Mouse (Mus musculus) spleen, postnatal 14 days (tissue): ENCODE measurements around the gene Samd13.

Source experiments
- DNase-seq, 2 experiments: peaks; one replicate each; pipeline ENCODE4 v3.0.0; 2021 to 2022; ENCODE audit warnings: low spot score in 2 of 2

Samd13 gene

DNA sequence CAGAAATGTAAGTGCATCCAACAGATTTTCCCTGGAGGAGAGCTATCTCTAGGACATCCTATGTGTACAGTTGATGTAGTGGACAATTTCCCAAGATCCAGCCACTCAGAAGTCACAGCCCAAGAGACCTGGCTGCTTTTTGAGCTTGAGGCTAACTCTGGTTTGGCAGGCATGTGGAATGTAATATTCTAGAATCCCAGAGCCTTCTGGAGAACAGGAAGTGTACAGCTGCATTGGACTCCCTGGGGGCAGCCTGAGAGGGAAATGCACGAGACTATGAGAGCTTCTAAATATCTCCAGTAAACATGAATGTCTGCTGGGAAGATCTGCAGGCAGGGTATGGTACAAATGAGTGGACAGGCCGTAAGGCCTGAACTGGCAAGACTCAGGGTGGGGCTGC lies 14.3 kb downstream of the Samd13 start:
- no peak for DNase-seq

- DNase-seq: no peak
These were observed 23.5 kb downstream of the Samd13 start for GRCm38 (mm10) chr3:146661907-146662306.

DNA sequence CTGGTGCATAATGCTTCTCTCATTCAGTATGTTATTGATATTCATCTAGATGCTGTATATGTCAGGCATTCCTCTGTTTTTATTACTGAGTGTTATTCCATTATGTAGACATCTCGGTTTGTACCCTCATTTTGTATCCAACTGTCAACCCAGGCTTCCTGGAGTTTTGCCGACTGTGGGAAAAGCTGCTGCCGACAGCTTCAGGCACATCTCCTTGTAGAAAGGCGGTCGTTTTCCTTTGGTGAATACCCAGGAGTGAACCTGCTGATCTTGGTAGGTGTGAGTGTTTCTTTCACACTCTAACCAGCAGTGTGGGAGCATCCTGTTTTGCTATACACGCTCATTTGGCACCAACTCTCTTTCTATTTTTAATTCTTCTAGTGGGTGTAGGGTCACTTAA lies 24.4 kb downstream of the Samd13 start:
- no peak for DNase-seq

DNA sequence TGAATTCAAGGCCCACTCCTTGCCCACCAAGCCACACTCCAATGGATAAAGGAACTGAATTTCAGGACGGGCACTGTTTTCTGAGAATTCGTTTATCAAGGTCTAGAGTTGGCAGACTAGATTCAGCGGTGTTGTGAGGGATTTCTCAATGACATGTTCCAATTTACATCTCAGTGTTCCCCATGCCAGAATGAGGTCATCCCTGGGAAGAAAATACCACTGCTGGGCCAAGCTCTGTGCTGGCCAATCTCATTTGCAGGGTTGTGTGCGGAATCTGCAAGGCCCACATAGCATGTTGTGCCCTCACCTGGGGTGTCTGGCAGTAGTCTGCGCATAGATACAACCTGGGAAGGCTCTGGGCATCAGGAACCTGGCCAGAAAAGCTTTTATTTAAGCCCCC lies 26.1 kb downstream of the Samd13 start:
- DNase-seq: no peak

GRCm38 (mm10) chr3:146658061-146658639 lies 27.2 kb downstream of the Samd13 start:
- DNase-seq: no peak

DNA sequence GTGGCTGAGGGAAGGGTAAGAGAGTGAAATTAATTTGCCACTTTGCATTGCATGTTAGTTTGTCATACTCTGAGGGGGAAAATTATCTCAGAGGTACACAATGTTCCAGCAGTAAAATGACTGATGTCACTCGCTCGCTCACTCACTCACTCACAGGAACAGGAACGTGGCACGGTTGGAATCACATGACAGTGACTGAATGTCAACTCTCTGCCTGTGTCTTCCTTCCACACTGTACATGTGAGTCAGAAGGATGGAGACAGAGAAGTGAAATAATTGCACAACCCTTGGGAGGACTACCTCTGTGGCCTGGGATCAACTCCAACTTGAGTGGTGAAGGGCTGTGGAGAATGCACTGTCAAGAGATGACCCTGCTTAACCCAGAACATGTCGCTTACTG lies 28.0 kb downstream of the Samd13 start:
- DNase-seq: no peak

- DNase-seq: peak in 1 of 2 experiments; percentile 2
These were observed 30.2 kb downstream of the Samd13 start for GRCm38 (mm10) chr3:146655111-146655577.

DNA sequence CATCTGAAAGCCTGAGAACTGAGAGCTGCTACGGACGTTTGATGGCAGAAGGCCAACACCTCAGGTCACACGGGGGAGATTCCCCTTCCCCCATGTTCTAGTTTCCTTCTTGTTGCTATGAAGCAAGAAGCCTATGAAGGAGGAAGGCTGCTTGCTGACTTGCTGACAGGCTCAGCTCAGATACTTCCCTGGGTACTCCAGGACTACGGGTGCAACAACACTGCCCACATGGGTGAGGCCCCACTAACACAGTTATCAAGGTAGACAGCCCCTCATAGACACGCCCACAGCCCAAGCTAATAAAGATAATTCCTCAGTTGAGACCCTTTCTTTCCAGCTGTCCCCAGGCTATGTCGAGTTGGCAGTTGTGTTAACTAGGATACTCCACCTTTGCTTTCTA lies 31.7 kb downstream of the Samd13 start:
- no peak for DNase-seq

DNA sequence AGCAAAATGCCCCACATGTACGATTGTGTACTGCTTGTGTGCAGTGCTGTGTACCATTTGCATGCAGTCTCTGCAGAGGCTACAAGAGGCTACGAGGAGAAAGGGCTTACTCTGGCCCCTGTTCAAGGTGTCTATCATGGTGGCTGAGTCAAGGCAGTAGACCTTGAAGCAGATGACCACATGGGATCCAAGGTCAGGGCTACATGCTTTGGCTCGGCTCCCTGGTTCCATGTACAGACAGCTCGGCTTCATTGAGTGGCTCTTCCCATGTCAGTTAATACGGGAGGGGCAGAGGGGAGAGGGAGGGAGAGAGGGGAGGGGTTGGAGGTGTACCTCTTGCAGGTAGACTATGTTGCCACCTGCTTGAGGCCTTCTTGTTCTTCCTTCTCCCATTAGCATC lies 33.0 kb downstream of the Samd13 start:
- no peak for DNase-seq

DNA sequence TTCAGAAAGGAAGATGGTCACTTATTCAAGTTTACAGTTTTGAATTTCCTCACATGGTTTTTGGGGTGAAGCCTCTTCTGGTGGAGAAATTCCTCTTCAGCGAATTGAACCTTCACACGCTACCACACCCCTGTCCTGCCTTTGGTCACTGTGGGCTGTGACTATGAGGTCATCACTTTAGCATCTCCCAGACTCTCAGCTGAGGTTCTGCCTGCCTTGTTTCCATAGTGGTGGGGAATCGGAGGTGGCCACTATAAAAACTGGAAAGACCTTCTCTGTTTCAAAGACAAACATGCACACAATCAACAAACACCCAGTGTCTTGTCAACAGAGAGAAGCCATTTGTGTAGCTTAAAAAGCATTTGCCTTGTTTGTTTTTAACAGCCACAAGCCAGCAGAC lies 34.2 kb downstream of the Samd13 start, which contains the start of gene 4930503B20Rik:
4930503B20Rik (minus strand) TSS at position 101 of the 400 bp plus-strand sequence.
- no peak for DNase-seq

GRCm38 (mm10) chr3:146650716-146651115 lies 34.7 kb downstream of the Samd13 start:
- DNase-seq: no peak

DNA sequence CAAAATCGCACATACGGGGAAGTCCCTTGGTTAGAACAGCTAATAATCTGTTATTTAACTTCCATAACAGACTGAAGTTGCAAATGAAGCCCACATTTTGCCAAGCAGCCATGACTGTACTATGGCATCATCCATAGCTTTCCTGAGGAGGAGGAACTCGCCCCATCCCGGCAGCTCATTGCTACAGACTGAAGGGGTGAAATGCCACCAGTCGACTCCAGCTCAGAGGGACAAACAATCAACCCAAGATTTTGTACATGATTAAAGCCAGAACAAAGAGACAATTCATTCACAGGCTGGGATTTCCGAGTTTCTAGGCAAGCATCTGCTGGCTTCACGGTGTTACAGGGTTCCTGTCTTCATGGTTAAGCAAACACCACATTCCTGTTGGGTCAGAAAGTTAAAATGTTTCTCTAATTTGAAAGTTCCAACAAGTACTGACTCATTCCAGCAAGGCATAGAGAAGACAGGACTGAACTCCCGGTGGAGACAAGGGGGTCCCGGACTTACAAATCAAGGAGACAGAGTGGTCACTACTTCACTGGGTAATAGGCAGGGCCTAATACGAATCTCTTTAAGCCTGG lies 36.0 kb downstream of the Samd13 start:
- no peak for DNase-seq

DNA sequence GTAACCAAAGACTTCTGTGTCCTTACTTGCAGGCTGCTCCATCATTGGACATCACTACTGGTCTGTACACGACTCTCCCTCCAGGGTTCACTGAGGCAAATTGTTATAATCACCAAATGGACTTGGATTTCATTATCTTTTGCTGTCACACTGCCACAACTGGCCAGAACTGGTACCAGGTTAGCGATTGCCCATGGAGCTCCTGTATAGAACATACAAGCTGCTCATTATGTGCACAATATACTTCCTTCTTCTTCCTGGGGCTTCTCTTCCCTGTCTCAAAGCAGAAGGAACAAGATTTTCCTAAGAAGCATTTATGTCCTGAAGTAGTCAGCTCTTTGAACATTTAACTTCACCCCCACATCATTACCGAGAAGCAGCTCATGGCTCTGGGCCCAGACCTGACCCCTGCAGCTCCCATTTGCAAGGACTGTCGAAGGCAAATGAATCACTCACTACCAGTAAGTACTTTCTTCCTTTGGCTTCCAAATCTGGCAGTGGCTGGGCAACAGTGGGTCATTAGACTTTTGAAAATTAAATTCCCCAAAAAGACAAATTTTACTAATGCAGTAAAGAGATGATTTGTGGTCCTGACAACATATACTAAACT lies 43.5 kb downstream of the Samd13 start:
- no peak for DNase-seq

DNA sequence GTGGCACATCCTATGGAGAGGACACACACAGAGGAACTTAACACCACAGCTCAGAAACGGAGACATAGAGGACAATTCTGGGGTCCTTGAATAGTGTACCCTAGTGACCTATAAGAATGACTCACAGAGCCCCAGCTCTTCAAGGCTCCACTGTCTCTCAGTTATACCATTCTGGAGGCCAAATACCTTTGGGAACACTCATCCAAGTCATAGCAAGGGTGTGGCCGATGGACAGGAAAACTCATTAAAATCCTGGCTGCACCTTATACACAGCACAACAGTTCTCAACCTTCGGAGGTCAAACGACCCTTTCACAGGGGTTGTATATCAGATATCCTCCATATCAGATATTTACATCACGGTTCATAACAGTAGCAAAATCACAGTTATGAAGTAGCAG lies 52.9 kb downstream of the Samd13 start:
- no peak for DNase-seq

- no peak for DNase-seq
These were observed 57.0 kb downstream of the Samd13 start for GRCm38 (mm10) chr3:146628227-146628982.

DNA sequence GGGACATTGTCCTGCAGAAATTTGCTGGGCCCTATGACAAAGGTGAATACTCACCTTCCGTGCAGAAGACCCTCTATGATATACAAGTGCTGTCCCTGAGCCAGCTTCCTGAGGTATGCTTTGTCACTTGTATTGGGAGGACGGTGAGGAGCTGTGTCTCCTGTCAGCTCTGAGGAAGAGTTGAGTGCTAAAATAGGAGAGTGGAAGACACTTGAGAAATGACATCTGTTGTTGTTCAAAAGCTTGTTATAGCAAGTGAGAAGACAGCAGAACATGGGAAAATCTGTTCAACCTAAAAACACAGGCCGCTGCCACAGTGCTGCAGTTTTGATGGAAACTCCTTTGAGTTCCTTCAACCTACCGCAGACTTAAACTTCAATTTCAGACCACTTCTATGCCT lies 59.6 kb downstream of the Samd13 start:
- DNase-seq: no peak

DNA sequence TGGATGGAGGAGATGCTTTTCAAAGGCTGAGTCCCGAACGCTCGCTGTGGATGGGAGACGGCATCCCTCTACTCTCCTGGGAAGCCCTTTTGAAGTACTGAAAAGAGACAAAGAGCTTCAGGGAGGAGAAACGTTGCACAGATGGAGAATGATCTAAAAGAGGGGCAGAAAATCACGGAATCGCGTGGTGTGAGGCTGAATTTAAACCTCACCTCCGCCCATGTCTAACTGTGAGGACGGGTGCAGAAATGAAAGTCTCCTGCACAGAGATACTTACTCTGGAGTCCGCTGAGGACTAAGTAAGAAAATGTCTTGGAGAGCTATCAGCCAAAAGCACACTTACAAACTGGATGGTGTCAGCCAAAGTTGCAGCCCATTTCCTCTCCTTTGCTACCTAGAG lies 63.4 kb downstream of the Samd13 start:
- DNase-seq: no peak

GRCm38 (mm10) chr3:146620555-146621249 lies 64.7 kb downstream of the Samd13 start:
- DNase-seq: no peak

DNA sequence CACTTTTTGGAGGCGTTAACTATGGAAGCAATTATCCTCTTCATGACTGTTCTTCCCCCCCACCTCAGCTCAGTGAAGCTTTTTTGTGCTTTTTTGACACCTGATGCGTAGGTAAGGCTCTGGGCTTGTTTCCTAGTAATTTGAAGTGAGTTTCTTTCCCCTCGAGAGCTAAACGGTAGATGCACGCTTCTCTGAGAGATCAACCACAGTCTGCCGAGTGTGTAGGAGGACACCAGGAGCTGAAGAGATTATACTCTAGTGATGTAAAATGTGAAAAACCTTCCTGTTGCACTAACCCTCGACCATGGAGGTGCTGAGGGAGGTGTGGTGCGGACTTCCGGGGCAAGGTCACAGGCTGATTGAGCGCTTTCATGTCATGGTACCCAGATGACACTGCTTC lies 65.3 kb downstream of the Samd13 start:
- DNase-seq: no peak

- no peak for DNase-seq
These were observed 67.0 kb downstream of the Samd13 start for GRCm38 (mm10) chr3:146618357-146618756.

- DNase-seq: no peak
These were observed 67.4 kb downstream of the Samd13 start for GRCm38 (mm10) chr3:146617946-146618345.
